Mouse (Mus musculus): ENCODE measurements around the gene Smok3c. TPM values are rescaled to one million over a fixed set of nuclear protein-coding genes. Genes with fewer than 3 reads are reported as not detected.

The Smok3c gene
- polyA plus RNA-seq, 1 experiment from 2014 or later, result not detected

DNA sequence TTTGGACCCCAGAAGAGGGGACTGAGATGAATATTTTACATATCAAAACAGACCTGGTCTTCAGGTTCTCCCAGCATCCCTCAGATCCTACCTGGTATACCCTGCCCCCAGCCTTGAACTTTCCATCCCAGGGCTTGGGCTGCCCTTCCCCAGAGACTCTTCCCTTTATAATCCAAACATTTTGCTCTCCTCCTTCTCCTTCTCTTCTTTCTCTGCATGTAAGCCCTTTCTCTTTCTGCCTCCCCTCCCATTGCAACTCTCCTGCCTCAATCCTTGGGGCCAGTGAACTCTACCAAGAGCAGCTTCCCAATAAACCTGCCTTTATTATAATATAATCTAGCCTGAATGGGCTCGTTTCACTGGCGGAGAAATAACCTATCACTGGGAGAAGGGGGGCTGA is 30.9 kb downstream of the Smok3c start:
- Histone ChIP-seq H3K4me3 (no peak overlapping the region), H3K36me3 (peaks cover 5% of the 10 kb centered on the region; the same call in 1 of the 2 replicates), H3K9me3 (no peaks in the 10 kb centered on the region), H3K27ac (replicated peaks) (no peak overlapping the region), H3K9ac (replicated peaks) (no peak overlapping the region), H3K4me1 (peaks cover 32% of the 10 kb centered on the region), H3K27me3 (no peaks in the 10 kb centered on the region), H3K4me2 (replicated peaks) (no peak overlapping the region)
- WGBS, result 96% methylated on average over 2 of the region's 2 CpGs
- ATAC-seq (replicated peaks), result no peak

DNA sequence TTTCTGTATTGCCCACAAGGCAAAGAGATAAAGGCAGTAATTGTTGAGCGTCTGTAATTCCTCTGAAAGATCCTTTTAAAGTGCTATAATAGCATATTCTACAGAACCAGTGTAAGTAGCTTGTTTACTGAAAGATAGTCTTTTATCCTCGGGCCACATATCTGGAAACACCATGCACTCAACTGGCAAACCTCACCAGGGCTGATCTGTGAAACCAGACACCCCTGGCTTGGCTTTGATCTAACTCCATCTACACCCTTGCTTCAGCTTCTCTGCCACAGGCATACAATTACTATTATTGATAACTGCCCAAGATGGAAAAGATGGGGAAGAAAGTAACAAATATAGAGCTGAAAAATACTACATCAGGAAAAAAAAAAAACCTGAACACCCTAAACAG is 31.5 kb downstream of the Smok3c start:
- Histone ChIP-seq H3K9me3 (no peaks in the 10 kb centered on the region), H3K4me2 (replicated peaks) (peak overlapping the region; percentile 67), H3K9ac (replicated peaks) (no peak overlapping the region), H3K36me3 (peaks cover 6% of the 10 kb centered on the region; the same call in 1 of the 2 replicates), H3K27ac (replicated peaks) (no peak overlapping the region), H3K27me3 (no peaks in the 10 kb centered on the region), H3K4me3 (peak overlapping the region; percentile 94), H3K4me1 (peaks cover 35% of the 10 kb centered on the region)
- WGBS, result 71% methylated on average over 2 of the region's 2 CpGs
- ATAC-seq (replicated peaks), result peak; percentile 37; the same call in 1 of the 2 replicates

DNA sequence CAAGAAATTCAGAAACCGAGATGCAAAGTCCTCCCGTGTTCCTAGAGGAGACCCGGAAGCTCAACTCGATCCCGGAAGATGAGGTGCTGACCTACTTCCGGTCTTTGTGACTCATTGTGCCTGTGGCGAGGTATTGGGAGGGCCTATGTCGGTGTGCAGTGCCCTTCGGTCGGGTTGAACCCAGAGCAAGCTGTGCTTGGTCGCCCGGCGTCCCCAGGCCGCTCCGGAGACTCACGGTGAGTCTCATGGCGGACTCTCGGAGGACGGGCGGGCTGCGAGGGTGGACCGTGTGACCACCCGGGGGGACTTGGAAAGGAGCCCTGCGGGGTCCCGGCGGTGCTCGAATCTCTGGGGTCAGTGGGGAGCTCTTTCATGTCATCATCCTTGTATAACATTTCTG is 32.0 kb downstream of the Smok3c start, which contains the start of gene Zkscan1:
TSS of gene Zkscan1 (plus strand) at position 89 of the 400 bp plus-strand sequence.
- no peaks in the 10 kb centered on the region for H3K27me3 ChIP-seq
- peaks cover 38% of the 10 kb centered on the region for H3K4me1 ChIP-seq
- ATAC-seq (replicated peaks), result peak; percentile 97
- peak within 1 kb of the TSS; percentile 91 for H3K27ac ChIP-seq (replicated peaks)
- peak within 1 kb of the TSS; percentile 98 for H3K9ac ChIP-seq (replicated peaks)
- H3K4me2 ChIP-seq (replicated peaks), result peak within 1 kb of the TSS; percentile 67
- H3K36me3 ChIP-seq, result peaks cover 6% of the 10 kb centered on the region; the same call in 1 of the 2 replicates
- no peaks in the 10 kb centered on the region for H3K9me3 ChIP-seq
- H3K4me3 ChIP-seq, result peak within 1 kb of the TSS; percentile 94
- under 1% methylated on average over 27 of the region's 27 CpGs for WGBS

DNA sequence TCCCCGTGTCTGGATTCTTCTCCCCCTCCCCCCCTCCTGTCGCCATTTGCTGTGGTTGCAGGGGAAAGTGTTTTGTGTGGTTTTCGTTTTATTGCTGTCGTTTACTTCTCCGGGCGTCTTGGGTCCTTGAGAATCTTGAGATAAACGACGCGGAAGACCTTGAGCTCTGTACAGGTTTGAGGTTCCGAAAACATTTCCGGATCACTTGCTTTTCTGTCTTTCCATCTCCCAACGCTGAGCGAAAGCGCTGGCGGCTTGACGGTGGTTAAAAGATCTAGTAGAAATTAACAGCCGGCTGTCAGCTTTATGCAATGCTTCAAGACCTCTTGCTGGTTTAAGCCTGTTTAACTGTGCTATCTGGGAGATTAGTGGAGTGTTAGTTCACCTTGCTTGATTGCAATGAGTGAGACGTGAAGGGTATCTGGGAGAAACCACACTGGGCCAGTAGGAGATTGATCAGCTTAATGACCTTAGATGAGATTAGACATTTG is 32.5 kb downstream of the Smok3c start:
- Histone ChIP-seq H3K36me3 (peaks cover 6% of the 10 kb centered on the region; the same call in 1 of the 2 replicates), H3K27ac (replicated peaks) (peak overlapping the region; percentile 91), H3K9me3 (no peaks in the 10 kb centered on the region), H3K4me3 (peak overlapping the region; percentile 94), H3K4me2 (replicated peaks) (peak overlapping the region; percentile 67), H3K9ac (replicated peaks) (peak overlapping the region; percentile 98), H3K27me3 (no peaks in the 10 kb centered on the region), H3K4me1 (peaks cover 38% of the 10 kb centered on the region)
- no peak for ATAC-seq (replicated peaks)
- WGBS, result 0% methylated on average over 18 of the region's 18 CpGs

GRCm38 (mm10) chr5:138086842-138087241 is 33.8 kb downstream of the Smok3c start:
- Histone ChIP-seq H3K27me3 (no peaks in the 10 kb centered on the region), H3K4me2 (replicated peaks) (peak overlapping the region; percentile 67), H3K36me3 (peaks cover 6% of the 10 kb centered on the region; the same call in 1 of the 2 replicates), H3K4me3 (peak overlapping the region; percentile 94; the same call in 1 of the 2 replicates), H3K27ac (replicated peaks) (no peak overlapping the region), H3K4me1 (peaks cover 38% of the 10 kb centered on the region), H3K9ac (replicated peaks) (peak overlapping the region; percentile 30; the same call in 1 of the 2 replicates), H3K9me3 (no peaks in the 10 kb centered on the region)
- WGBS, result 90% methylated on average over 3 of the region's 3 CpGs
- no peak for ATAC-seq (replicated peaks)

DNA sequence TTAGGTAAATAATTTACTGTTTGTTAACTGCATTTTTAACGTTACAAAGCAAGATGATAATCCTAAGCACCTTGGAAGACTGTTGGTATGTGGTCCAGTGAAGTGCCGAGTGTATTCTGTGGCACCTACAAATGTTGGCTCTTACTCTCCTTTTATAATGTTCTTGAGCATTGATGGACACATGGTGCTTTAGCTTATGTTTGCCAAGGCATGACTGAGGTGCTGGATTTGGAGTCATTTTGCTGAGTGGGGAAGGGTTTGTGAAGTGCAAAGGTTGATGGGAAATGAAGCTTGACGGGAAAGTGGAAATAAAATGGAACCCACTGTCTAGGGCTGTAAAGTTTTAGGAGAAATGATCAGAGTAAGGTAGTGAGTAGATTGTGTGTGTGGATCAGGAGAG is 35.4 kb downstream of the Smok3c start:
- no peak for ATAC-seq (replicated peaks)
- Histone ChIP-seq H3K36me3 (peaks cover 15% of the 10 kb centered on the region), H3K4me3 (no peak overlapping the region), H3K4me2 (replicated peaks) (no peak overlapping the region), H3K4me1 (peaks cover 38% of the 10 kb centered on the region), H3K27ac (replicated peaks) (no peak overlapping the region), H3K9me3 (no peaks in the 10 kb centered on the region), H3K27me3 (no peaks in the 10 kb centered on the region), H3K9ac (replicated peaks) (no peak overlapping the region)
- 84% methylated on average over 3 of the region's 3 CpGs for WGBS

GRCm38 (mm10) chr5:138089108-138089551 is 36.1 kb downstream of the Smok3c start:
- Histone ChIP-seq H3K4me1 (peaks cover 38% of the 10 kb centered on the region), H3K9ac (replicated peaks) (no peak overlapping the region), H3K9me3 (no peaks in the 10 kb centered on the region), H3K36me3 (peaks cover 23% of the 10 kb centered on the region), H3K27ac (replicated peaks) (no peak overlapping the region), H3K27me3 (no peaks in the 10 kb centered on the region), H3K4me3 (no peak overlapping the region), H3K4me2 (replicated peaks) (no peak overlapping the region)
- 77% methylated on average over 6 of the region's 6 CpGs for WGBS
- ATAC-seq (replicated peaks), result no peak

GRCm38 (mm10) chr5:138090271-138090670 is 37.3 kb downstream of the Smok3c start:
- Histone ChIP-seq H3K9ac (replicated peaks) (no peak overlapping the region), H3K27ac (replicated peaks) (no peak overlapping the region), H3K4me3 (no peak overlapping the region), H3K36me3 (peaks cover 34% of the 10 kb centered on the region), H3K4me2 (replicated peaks) (no peak overlapping the region), H3K9me3 (no peaks in the 10 kb centered on the region), H3K27me3 (no peaks in the 10 kb centered on the region), H3K4me1 (peaks cover 35% of the 10 kb centered on the region)
- ATAC-seq (replicated peaks), result no peak
- 80% methylated on average over 3 of the region's 3 CpGs for WGBS

- Histone ChIP-seq H3K36me3 (peaks cover 37% of the 10 kb centered on the region), H3K9me3 (no peaks in the 10 kb centered on the region), H3K4me2 (replicated peaks) (no peak overlapping the region), H3K9ac (replicated peaks) (no peak overlapping the region), H3K27ac (replicated peaks) (no peak overlapping the region), H3K27me3 (no peaks in the 10 kb centered on the region), H3K4me1 (peaks cover 35% of the 10 kb centered on the region), H3K4me3 (no peak overlapping the region)
- WGBS, result 89% methylated on average over 5 of the region's 5 CpGs
- no peak for ATAC-seq (replicated peaks)
Observed at GRCm38 (mm10) chr5:138090737-138091136, 37.7 kb downstream of the Smok3c start.

GRCm38 (mm10) chr5:138092771-138093170 is 39.8 kb downstream of the Smok3c start:
- Histone ChIP-seq H3K27me3 (no peaks in the 10 kb centered on the region), H3K27ac (replicated peaks) (no peak overlapping the region), H3K4me2 (replicated peaks) (no peak overlapping the region), H3K9me3 (no peaks in the 10 kb centered on the region), H3K4me1 (peaks cover 17% of the 10 kb centered on the region), H3K9ac (replicated peaks) (no peak overlapping the region), H3K36me3 (peaks cover 57% of the 10 kb centered on the region), H3K4me3 (no peak overlapping the region)
- 93% methylated on average over 4 of the region's 4 CpGs for WGBS
- ATAC-seq (replicated peaks), result no peak

DNA sequence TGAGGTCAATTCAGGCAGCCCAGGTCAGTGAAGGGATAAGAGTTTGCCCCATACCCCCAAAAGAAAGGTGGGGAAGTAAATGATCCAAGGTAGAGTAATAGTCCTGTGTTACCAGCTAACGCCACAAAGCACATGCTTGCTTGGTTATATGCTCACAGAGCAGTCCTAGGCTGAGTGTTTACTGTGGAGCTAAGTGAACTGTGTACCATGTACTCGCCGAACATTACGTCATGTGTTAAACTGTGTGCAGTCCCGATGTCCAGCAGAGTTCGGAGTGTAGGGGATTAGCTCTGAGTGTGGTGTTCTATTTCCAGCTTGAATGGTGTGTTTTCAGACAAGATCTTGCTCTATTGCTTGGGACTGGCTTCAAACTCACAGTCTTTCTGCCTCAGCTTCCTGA is 41.5 kb downstream of the Smok3c start:
- Histone ChIP-seq H3K27me3 (no peaks in the 10 kb centered on the region), H3K4me3 (no peak overlapping the region), H3K9ac (replicated peaks) (no peak overlapping the region), H3K4me2 (replicated peaks) (no peak overlapping the region), H3K27ac (replicated peaks) (no peak overlapping the region), H3K4me1 (0 out of 2 replicates have a peak, but pooled peaks cover 2% of the 10 kb centered on the region), H3K9me3 (no peaks in the 10 kb centered on the region), H3K36me3 (peaks cover 68% of the 10 kb centered on the region)
- WGBS, result 94% methylated on average over 6 of the region's 6 CpGs
- ATAC-seq (replicated peaks), result no peak

DNA sequence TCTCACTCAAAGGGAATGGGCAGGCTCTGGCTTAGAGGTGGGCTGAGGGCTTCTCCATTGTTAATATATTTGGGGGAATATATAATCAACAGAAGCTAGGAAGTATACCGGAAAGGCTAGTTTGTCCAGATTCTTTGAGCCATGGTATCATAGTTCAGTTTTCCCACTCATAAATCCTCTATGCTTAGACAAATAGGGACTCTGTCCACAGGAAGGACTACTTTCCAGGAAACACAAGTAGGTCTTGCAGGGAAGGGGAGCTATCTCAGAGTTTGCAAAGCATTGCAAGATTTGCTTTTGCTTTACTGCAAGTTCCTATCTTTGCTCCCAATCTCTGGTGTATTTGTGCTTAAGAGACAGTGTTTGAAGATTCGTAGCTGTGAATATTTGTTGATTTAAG is 52.0 kb downstream of the Smok3c start:
- no peak overlapping the region for H3K9ac ChIP-seq (replicated peaks)
- H3K4me1 ChIP-seq, result no peaks in the 10 kb centered on the region
- no peak overlapping the region for H3K4me3 ChIP-seq
- H3K4me2 ChIP-seq (replicated peaks), result no peak overlapping the region
- no peaks in the 10 kb centered on the region for H3K27me3 ChIP-seq
- H3K27ac ChIP-seq (replicated peaks), result no peak overlapping the region
- ATAC-seq (replicated peaks), result no peak
- 86% methylated on average over 2 of the region's 2 CpGs for WGBS
- peaks cover 65% of the 10 kb centered on the region for H3K36me3 ChIP-seq
- no peaks in the 10 kb centered on the region for H3K9me3 ChIP-seq

GRCm38 (mm10) chr5:138107130-138107529 is 54.1 kb downstream of the Smok3c start:
- Histone ChIP-seq H3K27me3 (no peaks in the 10 kb centered on the region), H3K4me3 (no peak overlapping the region), H3K36me3 (peaks cover 45% of the 10 kb centered on the region), H3K9ac (replicated peaks) (no peak overlapping the region), H3K9me3 (no peaks in the 10 kb centered on the region), H3K4me1 (no peaks in the 10 kb centered on the region), H3K27ac (replicated peaks) (no peak overlapping the region), H3K4me2 (replicated peaks) (no peak overlapping the region)
- ATAC-seq (replicated peaks), result no peak
- WGBS, result 67% methylated on average over 3 of the region's 3 CpGs

Measured in forebrain, embryonic 15.5 days (tissue).